Mouse (Mus musculus): ENCODE results near the gene Cit.

- TF ChIP-seq CTCF (IDR thresholded peaks at IDR 0.05; ENCODE audit: borderline replicate concordance, control insufficient read depth, extremely low read depth, insufficient read depth, low read length, poor library complexity) (no peak), POLR2A (IDR thresholded peaks at IDR 0.05; ENCODE audit: control insufficient read depth, extremely low read depth, insufficient read depth, low read length, poor library complexity) (no peak)
These were observed 92.5 kb downstream of the Cit start for GRCm38 (mm10) chr5:115937566-115937965.
